Mouse (Mus musculus): ENCODE measurements around the gene Gm9507.
"Not testable (repeated sequence)": the region's sequence is repeated elsewhere in the genome, so short reads cannot be mapped to it uniquely, and the experiment has no call there.

DNA sequence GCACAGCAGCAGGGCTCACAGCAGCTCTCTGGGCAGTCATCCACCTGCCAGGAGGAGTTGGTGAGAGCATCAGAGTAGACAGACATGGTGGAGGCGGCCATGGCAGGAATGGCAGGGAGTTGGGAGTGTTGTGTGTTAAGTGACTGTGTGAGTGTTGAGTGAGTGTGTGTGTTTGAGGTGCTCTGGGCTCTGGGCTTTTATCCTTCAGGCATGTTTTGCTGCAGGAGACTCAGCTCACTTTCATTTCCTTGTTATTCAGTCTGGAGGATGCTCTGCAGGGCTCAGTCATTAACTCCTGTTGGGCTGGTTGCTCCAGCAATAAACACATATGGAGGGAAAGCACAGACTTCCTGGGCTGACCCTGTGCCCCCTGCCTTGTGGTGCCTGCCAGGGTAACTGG, 29.2 kb downstream of the Gm9507 start, which contains the start of gene Gm3250:
- TF ChIP-seq CTCF (IDR thresholded peaks at IDR 0.05; ENCODE audit: extremely low read depth, insufficient read depth, insufficient read length, insufficient replicate concordance); POLR2A (IDR thresholded peaks at IDR 0.05; ENCODE audit: low read depth, low read length): not testable (repeated sequence)

All from spleen, adult 2 months (tissue).